Mouse (Mus musculus) c-Kit-positive CD71-negative TER-119-negative erythroid progenitor cells, embryonic 14.5 days (primary cell): ENCODE data around the gene Olfr1349.
"Not testable (repeated sequence)": the region's sequence is repeated elsewhere in the genome, so short reads cannot be mapped to it uniquely, and the experiment has no call there.

Experiments used
- DNase-seq: peaks from one replicate; pipeline ENCODE4 v3.0.0-alpha.2; 2013; ENCODE audit warnings: low read depth

Olfr1349 gene

DNA sequence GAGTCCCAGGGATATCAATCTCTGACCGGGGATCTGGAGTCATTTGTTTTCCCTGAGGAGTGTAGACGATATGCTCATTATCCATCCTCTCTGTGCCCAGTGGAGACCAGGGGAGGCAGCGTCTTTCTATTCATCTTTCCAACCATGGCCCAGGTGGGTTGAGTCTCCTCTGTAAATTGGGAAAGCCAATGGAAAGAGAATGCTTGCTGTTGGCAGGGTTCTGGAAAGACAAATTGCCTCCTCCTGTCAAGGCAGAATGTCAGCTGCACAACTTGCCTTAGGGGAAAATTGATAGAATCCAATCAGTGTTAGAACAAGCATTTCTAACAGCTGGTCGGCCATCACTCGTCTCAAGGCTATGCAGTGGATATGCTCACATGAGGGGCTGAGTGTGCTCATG is at the start of gene Olfr1349:
Gene Olfr1349, minus strand, starts transcription at position 101 of the 400 bp plus-strand sequence.
- DNase-seq, result no peak

DNA sequence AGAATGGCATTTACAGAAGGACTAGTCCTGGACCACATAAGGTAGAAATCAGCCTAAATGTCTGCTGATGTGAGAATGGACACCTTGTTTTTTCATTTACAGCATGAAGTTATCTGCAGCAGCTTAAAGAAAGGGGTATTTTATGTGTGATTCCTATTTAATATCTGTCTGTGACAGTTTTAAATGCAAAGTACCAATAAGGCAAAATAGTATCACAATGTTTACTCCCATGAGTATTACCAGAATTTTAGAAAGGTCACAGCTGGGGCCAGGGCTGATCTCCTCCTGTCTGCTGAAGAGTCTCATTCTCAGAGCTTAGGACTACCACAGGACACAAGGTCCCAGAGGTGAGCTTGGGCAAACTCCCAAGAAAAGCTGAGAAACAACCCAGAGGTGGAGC is 41.8 kb upstream of the Olfr1349 start, which contains the start of gene Olfr1350:
Gene Olfr1350, plus strand, starts transcription at position 301 of the 400 bp plus-strand sequence.
- DNase-seq, result no peak

DNA sequence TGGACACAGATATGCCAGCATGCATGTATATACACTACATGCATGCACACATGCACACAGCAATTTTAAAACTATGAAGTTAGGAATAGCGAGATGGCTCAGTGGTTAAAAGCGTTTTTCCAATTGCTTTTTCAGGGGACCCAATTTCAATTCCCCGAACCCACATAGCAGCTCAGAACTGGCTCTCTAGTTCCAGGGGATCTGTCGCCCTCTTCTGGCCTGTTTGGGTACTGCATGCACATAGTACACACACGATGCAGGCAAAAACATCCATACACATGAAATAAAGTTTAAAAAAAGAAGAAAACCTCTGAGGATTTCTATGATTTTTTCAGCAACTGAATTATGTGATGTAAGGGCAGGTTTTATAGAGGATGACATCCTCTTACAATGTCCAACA is 3.4 kb upstream of the Olfr1349 start:
- no peak for DNase-seq

DNA sequence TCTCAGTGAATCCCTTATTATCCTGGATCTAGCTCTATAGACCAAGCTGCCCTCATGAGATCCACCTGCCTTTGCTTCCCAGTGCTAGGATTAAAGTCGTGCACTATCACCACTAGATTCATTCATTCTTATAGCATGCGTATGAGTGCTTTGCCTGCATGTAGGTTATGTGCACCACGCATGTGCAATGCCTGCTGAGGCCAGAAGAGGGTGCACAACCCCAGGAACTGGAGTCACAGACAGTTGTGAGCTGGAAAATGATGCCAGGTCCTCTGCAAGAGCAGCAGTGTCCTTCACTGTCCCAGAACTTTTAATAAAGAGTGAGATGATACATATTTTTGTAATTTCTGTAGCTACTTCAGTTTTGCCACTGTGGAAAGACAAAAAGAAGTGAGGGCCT is 2.3 kb upstream of the Olfr1349 start:
- no peak for DNase-seq

DNA sequence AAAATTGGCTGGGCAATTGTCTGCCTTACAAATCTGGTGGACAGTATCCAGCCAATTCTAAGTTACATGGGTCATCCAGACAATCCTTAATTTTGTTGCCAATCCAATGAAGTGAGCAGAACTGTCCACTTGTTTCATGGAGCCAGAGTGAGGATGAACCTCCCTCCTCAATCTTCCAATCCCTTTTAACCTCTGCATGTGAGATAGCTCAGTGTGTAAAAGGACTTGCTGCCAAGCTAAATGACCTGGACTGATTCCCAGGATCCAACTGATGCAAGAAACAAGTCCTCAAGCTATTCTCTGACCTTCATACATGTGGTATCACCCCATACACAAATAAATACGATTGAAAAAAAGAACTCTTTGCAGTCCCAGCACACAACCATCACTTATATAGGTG is 1.1 kb downstream of the Olfr1349 start:
- DNase-seq, result no peak

DNA sequence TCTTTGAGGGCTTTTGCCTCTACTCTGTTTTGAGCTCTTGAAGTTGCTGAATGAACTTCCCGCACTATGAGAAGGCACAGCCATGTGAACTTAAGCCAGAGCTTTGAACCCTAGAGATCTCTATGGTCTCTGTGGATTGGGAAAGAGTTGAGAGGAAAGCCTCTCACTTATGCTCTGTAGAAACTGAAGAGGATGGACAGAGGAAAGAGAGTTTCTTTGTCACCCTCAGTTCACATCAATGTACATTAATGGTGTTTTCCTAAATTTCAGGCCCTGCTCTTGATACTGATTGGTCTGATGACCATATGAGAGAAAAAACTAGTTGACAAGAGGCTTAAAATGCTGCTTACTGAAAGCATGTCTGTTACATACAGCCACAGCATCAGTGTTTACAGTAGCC is 14.1 kb downstream of the Olfr1349 start, which contains the start of gene Olfr1348:
Gene Olfr1348, minus strand, starts transcription at position 101 of the 400 bp plus-strand sequence.
- no peak for DNase-seq

DNA sequence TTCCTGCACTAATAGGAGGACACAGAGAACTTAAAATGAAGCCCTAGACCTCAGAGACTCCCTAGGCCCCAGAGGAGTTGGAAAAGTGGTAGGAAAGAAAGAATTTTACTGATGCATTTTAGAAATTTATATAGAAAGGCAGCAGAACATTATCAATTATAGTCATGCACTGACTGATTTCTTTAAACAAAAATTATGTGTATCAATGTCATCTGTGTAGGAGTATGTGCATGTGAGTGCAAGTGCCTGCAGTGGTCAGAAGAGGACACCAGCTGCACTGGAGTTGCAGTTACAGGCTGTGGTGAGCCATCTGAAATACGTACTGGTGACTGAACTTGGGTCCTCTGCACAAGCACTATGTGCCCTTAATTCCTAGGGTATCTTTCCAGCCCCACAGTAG is 23.1 kb downstream of the Olfr1349 start, which contains the start of gene Olfr1347:
Gene Olfr1347, minus strand, starts transcription at position 101 of the 400 bp plus-strand sequence.
- no peak for DNase-seq

DNA sequence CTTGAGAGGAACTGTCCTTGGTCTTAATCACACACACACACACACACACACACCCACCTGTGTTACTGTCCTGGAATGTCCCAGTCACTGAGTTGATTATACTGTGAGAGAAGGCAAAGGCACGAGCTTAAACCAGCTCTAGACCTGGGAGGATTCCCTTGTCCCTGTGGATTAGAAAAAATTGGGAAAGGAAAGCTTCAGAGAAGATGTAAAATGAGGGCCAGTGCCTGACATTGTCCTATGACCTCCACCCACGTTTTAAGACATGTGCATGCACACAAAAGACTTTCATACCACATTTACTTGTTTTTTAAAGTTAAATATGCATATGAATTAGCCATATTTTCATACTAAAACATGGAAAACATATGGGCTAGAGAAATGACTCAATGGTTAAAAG is 35.9 kb downstream of the Olfr1349 start, which contains the start of gene Olfr5:
Gene Olfr5, minus strand, starts transcription at position 101 of the 400 bp plus-strand sequence.
- no peak for DNase-seq

DNA sequence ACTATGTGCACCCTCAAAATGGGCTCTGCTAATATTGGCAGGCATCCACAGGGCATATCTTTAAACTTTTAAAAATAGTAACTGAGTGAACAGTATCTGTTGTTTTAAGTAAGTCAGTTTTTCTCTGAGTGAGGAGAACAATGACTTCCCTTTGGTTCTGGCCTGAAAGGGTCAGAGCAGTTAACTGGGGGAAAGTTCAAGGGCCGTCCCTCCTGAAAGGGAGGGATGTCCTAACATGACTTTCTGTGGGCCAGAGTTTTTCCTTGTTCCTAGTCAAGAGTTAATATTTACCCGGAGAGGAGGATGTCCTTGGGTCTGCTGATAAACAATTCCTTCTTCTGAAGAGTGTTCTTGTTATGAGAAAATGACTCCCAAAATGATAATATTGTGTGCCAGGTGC is 45.1 kb downstream of the Olfr1349 start:
- not testable (repeated sequence) for DNase-seq

DNA sequence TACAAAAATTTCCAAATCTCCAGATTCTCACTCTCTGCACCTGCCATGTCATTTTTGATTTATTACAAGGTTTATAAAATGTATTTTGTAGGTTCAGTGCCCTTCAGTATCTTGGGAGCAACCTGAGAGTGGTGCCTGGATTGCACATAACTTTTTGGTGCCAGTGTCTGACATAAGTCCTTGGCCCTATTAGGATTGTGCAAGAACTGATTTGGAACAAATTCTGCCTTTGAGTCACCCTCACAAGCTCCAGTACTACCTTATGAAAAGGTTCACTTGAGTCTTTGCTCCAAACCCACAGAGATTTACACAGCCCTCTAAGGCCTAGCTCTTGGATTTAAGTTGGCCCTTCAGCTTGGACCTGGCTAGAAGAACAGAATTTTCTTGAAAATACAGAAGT is 55.8 kb downstream of the Olfr1349 start, which contains the start of gene Olfr1346:
Gene Olfr1346, plus strand, starts transcription at position 151 of the 400 bp plus-strand sequence.
- DNase-seq, result no peak
